Mouse (Mus musculus): Measurements from ENCODE around the gene Apbb2.

Gene Apbb2

GRCm38 (mm10) chr5:66618597-66618996 is at the start of gene Apbb2:
Gene Apbb2 (minus strand): TSS chr5:66618784.
- peak; percentile 94 for DNase-seq

- no peak for DNase-seq
Measured at GRCm38 (mm10) chr5:66654220-66654619, 35.6 kb upstream of the Apbb2 start.

- no peak for DNase-seq
Measured at GRCm38 (mm10) chr5:66647504-66647903, 28.9 kb upstream of the Apbb2 start.

- no peak for DNase-seq
Measured at GRCm38 (mm10) chr5:66643260-66643659, 24.7 kb upstream of the Apbb2 start.

GRCm38 (mm10) chr5:66642156-66642555 is 23.6 kb upstream of the Apbb2 start:
- no peak for DNase-seq

- DNase-seq, result no peak
Measured at GRCm38 (mm10) chr5:66635459-66636079, 17.0 kb upstream of the Apbb2 start.

- DNase-seq, result no peak
Measured at GRCm38 (mm10) chr5:66627805-66628204, 9.2 kb upstream of the Apbb2 start.

GRCm38 (mm10) chr5:66620191-66620625 is 1.6 kb upstream of the Apbb2 start:
- DNase-seq, result peak; percentile 88 to 92

- DNase-seq, result no peak
Measured at GRCm38 (mm10) chr5:66619675-66620074, 1.1 kb upstream of the Apbb2 start.

- DNase-seq, result peak in 1 of 2 experiments; percentile 31
Measured at GRCm38 (mm10) chr5:66619195-66619594, 611 bp upstream of the Apbb2 start.

GRCm38 (mm10) chr5:66617921-66618460 is 593 bp downstream of the Apbb2 start:
- peak; percentile 44 to 64 for DNase-seq

- no peak for DNase-seq
Measured at GRCm38 (mm10) chr5:66614940-66615339, 3.6 kb downstream of the Apbb2 start.

GRCm38 (mm10) chr5:66613725-66614124 is 4.9 kb downstream of the Apbb2 start:
- no peak for DNase-seq

GRCm38 (mm10) chr5:66612964-66613363 is 5.6 kb downstream of the Apbb2 start:
- peak; percentile 41 to 54 for DNase-seq

GRCm38 (mm10) chr5:66611851-66612250 is 6.7 kb downstream of the Apbb2 start:
- DNase-seq, result no peak

- no peak for DNase-seq
Measured at GRCm38 (mm10) chr5:66611361-66611760, 7.2 kb downstream of the Apbb2 start.

GRCm38 (mm10) chr5:66610270-66610669 is 8.3 kb downstream of the Apbb2 start:
- DNase-seq, result no peak

- peak; percentile 33 to 46 for DNase-seq
Measured at GRCm38 (mm10) chr5:66609306-66609705, 9.3 kb downstream of the Apbb2 start.

GRCm38 (mm10) chr5:66607801-66608200 is 10.8 kb downstream of the Apbb2 start:
- DNase-seq, result no peak

GRCm38 (mm10) chr5:66607201-66607600 is 11.4 kb downstream of the Apbb2 start:
- no peak for DNase-seq

- peak; percentile 17 to 27 for DNase-seq
Measured at GRCm38 (mm10) chr5:66605636-66606035, 12.9 kb downstream of the Apbb2 start.

- DNase-seq, result no peak
Measured at GRCm38 (mm10) chr5:66604423-66604822, 14.2 kb downstream of the Apbb2 start.

GRCm38 (mm10) chr5:66603746-66604145 is 14.8 kb downstream of the Apbb2 start:
- DNase-seq, result no peak

GRCm38 (mm10) chr5:66603223-66603622 is 15.4 kb downstream of the Apbb2 start:
- DNase-seq, result no peak

GRCm38 (mm10) chr5:66602287-66602820 is 16.2 kb downstream of the Apbb2 start:
- DNase-seq, result no peak

Measured in cerebellum, adult 18-20 months (tissue).